Mouse (Mus musculus): ENCODE measurements at regions not wholly inside any gene's neighbourhood (a gene's known extent, or its start where the extent isn't known, plus 50 kb on each side); places are given as distances from the start of the nearest gene placed in this dataset.

DNA sequence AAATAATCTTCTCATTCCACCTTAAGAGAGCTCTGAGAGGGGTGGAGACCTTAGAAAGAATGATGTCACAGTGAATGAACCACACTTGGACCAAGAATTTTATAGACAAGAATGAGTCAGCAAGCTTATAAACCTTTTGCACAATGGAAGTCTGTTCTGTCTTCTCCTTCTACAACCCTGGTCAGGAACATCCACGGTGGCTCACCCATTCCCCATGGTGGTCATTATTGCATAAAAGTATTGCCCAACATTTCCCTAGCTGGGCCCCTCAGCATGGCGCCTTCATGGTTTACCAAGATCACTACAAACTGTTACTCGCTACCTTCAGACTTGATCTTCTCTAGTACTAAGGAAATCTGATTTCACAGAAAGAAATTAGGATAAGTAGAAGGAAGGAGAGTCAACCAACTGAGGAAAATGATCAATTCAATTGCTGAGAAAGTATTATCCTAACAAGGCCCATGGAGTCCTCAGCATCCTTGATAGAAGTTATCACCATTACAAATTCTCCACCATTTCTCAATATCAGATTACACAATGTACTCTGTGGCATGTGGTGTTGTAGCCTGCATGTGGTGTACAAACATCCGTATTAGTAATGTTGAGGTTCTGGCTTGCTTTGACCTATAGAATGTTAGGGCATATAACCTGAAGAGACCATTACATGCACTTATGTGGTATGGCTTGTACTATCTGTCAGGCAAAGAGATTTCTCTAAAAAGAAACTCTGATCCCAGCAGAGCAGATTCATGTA lies 165.1 kb upstream of the Serpine2 start:
- H3K4me1 ChIP-seq = no peaks in the 10 kb centered on the region
- H3K4me2 ChIP-seq (replicated peaks) = no peak overlapping the region
- no peaks in the 10 kb centered on the region for H3K36me3 ChIP-seq
- no peak overlapping the region for H3K27ac ChIP-seq
- WGBS = 90% methylated on average over 4 of the region's 4 CpGs
- H3K9me3 ChIP-seq (replicated peaks) = no peaks in the 10 kb centered on the region
- no peak for ATAC-seq (ENCODE audit: low FRiP score)
- no peak overlapping the region for H3K9ac ChIP-seq
- H3K4me3 ChIP-seq = no peak overlapping the region
- no peaks in the 10 kb centered on the region for H3K27me3 ChIP-seq

DNA sequence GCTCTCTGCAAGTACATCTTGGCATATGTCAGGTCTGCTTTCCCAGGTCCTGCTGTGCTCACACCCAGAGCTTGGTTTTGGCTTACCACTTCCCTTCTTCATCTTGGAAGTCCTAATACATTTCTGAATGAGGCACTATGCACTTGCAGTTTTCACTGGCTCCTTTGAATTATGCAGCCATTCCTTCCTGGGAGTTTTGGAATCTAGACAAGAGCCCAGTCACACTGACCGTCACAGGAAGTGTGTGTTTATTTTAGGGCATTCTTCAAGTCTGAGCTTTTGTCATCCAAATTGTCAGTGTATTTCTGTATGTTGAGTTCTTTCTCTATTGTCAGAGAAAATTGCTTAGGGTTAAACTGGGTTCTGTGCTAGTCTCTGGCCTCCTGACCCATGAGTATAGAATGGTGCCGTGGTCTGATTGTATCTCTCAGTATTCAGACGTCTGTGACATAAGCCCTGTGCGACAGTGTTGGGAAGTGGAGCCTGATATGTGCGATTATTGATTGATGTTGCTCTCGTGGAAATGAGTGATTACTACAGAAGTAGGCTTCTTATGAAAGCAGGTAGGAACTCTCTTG lies 162.6 kb upstream of the Serpine2 start:
- Histone ChIP-seq H3K27ac (no peak overlapping the region), H3K9ac (no peak overlapping the region), H3K9me3 (replicated peaks) (no peaks in the 10 kb centered on the region), H3K27me3 (no peaks in the 10 kb centered on the region), H3K4me1 (no peaks in the 10 kb centered on the region), H3K4me3 (no peak overlapping the region), H3K4me2 (replicated peaks) (no peak overlapping the region), H3K36me3 (no peaks in the 10 kb centered on the region)
- WGBS = 59% methylated on average over 6 of the region's 6 CpGs
- ATAC-seq (ENCODE audit: low FRiP score) = no peak

DNA sequence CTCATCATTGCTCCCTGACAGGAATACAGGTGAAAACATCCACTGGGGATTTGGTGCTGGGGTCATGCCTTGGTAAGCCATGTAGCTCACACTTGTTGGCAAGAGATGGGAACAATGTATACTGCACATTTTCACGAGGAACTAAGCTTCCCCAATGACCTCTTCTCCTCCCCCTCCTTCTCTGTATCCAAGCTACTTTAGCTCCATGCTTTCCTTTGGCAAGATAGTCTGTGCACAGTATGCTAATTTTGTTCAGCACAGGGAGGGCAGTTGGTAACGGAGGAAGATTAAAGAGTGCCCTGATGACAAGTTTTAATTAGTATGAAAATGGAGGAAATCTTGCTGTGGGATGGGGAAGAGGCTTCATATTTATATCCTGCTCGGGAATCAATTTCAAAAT lies 160.9 kb upstream of the Serpine2 start:
- ATAC-seq (ENCODE audit: low FRiP score) = no peak
- Histone ChIP-seq H3K9me3 (replicated peaks) (no peaks in the 10 kb centered on the region), H3K27me3 (no peaks in the 10 kb centered on the region), H3K36me3 (no peaks in the 10 kb centered on the region), H3K4me1 (no peaks in the 10 kb centered on the region), H3K4me3 (no peak overlapping the region), H3K27ac (no peak overlapping the region), H3K9ac (no peak overlapping the region), H3K4me2 (replicated peaks) (no peak overlapping the region)
- 57% methylated on average over 3 of the region's 3 CpGs for WGBS

DNA sequence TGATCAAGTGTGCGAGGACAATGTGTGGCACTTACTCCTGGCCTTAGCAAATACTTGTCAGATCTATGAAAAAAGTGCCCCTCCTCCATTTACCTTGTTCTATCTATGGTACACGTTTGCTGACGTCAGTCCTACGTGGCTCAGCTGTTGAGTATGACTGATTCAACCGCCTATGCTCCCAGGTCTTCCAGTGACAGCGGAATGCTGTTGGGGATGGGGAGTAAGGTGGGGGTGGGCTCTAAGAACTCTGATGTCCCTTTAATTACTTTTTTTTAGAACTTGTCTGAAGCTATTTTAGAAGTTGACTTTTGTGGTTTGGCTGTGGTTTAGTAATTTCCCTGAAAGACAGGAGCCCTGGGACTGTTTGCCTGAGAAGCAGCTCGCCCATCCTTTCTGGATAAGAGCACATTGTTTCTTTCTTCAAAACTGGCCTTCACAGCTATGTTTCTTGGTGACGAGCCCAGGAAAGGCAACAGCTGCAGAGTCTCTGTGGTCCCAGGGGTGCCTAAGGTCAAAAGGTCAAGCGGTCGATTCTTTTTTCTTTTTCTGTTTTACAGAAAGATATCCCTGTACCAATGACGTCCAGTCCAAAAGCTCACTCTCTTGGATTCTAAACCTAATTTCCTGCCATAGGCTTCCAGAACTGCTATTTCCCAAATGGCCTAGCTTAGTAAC lies 157.5 kb upstream of the Serpine2 start:
- Histone ChIP-seq H3K4me1 (no peaks in the 10 kb centered on the region), H3K27me3 (no peaks in the 10 kb centered on the region), H3K27ac (no peak overlapping the region), H3K4me2 (replicated peaks) (no peak overlapping the region), H3K9me3 (replicated peaks) (no peaks in the 10 kb centered on the region), H3K36me3 (no peaks in the 10 kb centered on the region), H3K4me3 (no peak overlapping the region), H3K9ac (no peak overlapping the region)
- no peak for ATAC-seq (ENCODE audit: low FRiP score)
- WGBS = 69% methylated on average over 11 of the region's 11 CpGs

DNA sequence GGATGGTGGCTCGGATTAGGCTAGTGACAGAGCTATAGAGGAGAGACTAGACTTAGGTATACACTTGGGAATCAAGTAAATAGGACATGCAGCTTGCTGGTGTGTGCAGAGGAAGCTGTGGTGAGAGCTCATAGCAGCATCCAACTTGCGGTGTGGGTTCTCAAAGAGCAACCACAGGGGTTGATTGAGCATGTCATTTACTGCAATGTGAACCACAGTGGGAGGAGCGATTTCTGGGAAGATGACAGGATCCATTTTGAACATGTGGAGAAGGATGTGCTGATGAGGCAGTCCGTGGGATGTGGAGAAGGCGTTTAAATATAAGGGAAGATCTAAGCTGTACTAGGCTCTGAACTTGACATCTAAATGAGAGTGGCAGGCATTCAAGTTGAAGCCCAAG lies 154.5 kb upstream of the Serpine2 start:
- Histone ChIP-seq H3K9me3 (replicated peaks) (no peaks in the 10 kb centered on the region), H3K4me2 (replicated peaks) (no peak overlapping the region), H3K27ac (no peak overlapping the region), H3K27me3 (no peaks in the 10 kb centered on the region), H3K36me3 (no peaks in the 10 kb centered on the region), H3K9ac (no peak overlapping the region), H3K4me1 (no peaks in the 10 kb centered on the region), H3K4me3 (no peak overlapping the region)
- 76% methylated on average over 5 of the region's 5 CpGs for WGBS
- ATAC-seq (ENCODE audit: low FRiP score) = no peak

DNA sequence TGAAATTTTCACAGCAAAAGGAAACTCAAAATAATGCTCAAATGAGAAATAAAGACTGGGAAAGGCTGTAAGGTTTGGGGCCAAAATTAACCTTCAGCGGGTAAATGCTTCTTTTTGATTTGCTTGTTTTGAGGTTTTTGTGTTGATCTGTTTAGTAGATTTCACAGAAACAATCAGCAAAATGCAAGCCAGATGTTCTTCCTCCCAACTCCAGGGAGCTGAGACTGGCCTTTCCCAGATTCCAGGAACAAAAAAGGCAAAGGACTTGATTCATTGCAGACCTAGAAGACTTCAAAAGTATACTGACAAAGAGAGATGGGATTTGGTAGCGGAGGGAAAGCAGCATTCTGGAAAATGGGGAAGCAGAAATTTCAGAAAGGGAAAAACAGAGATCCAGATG lies 153.6 kb upstream of the Serpine2 start:
- Histone ChIP-seq H3K4me1 (no peaks in the 10 kb centered on the region), H3K36me3 (no peaks in the 10 kb centered on the region), H3K9me3 (replicated peaks) (no peaks in the 10 kb centered on the region), H3K9ac (no peak overlapping the region), H3K27me3 (no peaks in the 10 kb centered on the region), H3K4me3 (no peak overlapping the region), H3K4me2 (replicated peaks) (no peak overlapping the region), H3K27ac (no peak overlapping the region)
- 75% methylated on average over 2 of the region's 2 CpGs for WGBS
- ATAC-seq (ENCODE audit: low FRiP score) = no peak

DNA sequence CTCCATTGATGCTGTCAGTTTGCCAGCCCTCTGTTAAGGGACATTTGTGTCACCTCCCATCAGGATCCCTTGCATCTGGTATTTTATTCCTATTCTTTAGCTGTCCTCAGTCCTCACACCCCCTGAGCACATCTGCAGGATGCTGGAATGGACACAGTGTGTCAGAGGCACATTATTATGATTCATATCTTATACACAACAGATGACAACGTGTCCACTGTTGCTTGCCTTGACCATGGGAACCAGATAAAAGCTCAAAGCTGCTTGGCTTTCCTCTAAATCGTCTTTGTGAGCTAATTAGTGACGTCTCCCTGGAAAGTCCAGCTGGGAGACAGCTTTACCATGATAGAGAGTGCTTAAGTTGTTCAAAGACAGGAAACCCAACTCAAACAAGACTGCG lies 149.7 kb upstream of the Serpine2 start:
- WGBS = 55% methylated on average over 4 of the region's 4 CpGs
- Histone ChIP-seq H3K9ac (no peak overlapping the region), H3K4me1 (no peaks in the 10 kb centered on the region), H3K4me2 (replicated peaks) (no peak overlapping the region), H3K36me3 (no peaks in the 10 kb centered on the region), H3K27ac (no peak overlapping the region), H3K9me3 (replicated peaks) (no peaks in the 10 kb centered on the region), H3K4me3 (no peak overlapping the region), H3K27me3 (no peaks in the 10 kb centered on the region)
- ATAC-seq (ENCODE audit: low FRiP score) = no peak

DNA sequence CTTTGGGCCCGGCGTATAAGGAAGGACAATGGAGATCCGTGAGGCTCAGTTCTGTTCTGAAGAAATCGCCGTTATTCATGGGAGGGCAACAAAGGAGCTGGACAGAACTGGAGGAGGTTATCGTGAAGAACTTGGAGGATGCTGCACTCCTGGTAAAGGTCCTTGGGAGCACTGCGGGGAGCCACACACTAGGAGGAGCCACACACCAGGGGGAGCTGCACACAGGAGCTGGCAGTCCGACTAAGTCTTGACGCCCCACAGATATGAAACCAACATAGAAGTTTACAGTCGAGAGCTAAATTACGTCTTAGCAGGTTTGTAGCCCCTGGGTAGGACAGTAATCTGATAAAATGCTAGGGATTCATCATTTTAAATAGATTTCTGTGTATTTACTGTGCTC lies 138.1 kb upstream of the Serpine2 start:
- ATAC-seq (ENCODE audit: low FRiP score) = no peak
- Histone ChIP-seq H3K27ac (no peak overlapping the region), H3K4me1 (no peaks in the 10 kb centered on the region), H3K36me3 (no peaks in the 10 kb centered on the region), H3K4me3 (no peak overlapping the region), H3K9me3 (replicated peaks) (no peaks in the 10 kb centered on the region), H3K9ac (no peak overlapping the region), H3K27me3 (no peaks in the 10 kb centered on the region), H3K4me2 (replicated peaks) (no peak overlapping the region)
- 84% methylated on average over 11 of the region's 11 CpGs for WGBS

DNA sequence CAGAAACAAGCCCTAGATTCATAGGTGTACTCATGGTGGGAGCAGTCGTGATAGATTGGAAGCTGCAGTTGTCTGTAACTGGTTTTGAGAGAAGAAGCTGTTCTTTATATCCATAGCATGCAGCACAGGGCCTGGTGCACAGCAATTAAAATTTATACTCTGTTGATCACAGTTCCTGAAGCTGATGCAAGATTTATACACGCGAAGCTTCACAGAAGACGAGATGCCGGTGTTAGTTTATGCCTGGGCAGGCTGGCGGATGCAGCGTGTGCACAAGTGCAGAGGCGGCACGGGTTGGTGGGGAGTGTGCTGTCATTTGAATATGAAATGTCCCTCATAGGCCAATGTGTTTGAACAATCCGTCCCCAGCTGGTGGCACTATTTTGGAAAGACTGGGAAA lies 136.9 kb upstream of the Serpine2 start:
- WGBS = 92% methylated on average over 10 of the region's 10 CpGs

DNA sequence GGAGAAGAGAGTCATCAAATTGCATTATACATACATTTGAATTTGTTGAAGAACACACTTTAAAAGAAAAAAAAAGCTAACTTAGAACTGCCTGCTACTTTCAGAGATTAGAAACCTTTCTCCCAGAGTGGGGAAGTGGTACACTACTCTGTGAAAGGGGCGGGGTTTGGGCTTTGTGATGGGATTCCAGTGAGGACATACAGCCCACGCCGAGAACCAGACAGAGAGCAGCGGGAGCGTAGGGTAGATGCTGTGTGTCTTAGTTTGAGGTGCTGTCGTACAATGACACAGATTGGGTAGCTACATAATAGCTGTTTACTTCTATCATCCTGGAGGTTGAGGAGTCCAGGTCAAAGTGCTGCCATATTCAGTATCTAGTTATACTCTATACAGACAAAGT lies 136.5 kb upstream of the Serpine2 start:
- H3K9ac ChIP-seq = no peak overlapping the region
- H3K4me1 ChIP-seq = no peaks in the 10 kb centered on the region
- ATAC-seq (ENCODE audit: low FRiP score) = no peak
- 92% methylated on average over 6 of the region's 6 CpGs for whole genome bisulfite sequencing
- H3K27me3 ChIP-seq = no peaks in the 10 kb centered on the region
- H3K9me3 ChIP-seq (replicated peaks) = no peaks in the 10 kb centered on the region
- no peaks in the 10 kb centered on the region for H3K36me3 ChIP-seq
- H3K4me2 ChIP-seq (replicated peaks) = no peak overlapping the region
- H3K27ac ChIP-seq = no peak overlapping the region
- no peak overlapping the region for H3K4me3 ChIP-seq

More for the DNA sequence above, 136.9 kb upstream of the Serpine2 start:
- no peak overlapping the region for H3K9ac ChIP-seq
- H3K4me1 ChIP-seq = no peaks in the 10 kb centered on the region
- H3K9me3 ChIP-seq (replicated peaks) = no peaks in the 10 kb centered on the region
- H3K4me3 ChIP-seq = no peak overlapping the region
- no peak for ATAC-seq (ENCODE audit: low FRiP score)
- no peaks in the 10 kb centered on the region for H3K36me3 ChIP-seq
- H3K27ac ChIP-seq = no peak overlapping the region
- H3K27me3 ChIP-seq = no peaks in the 10 kb centered on the region
- H3K4me2 ChIP-seq (replicated peaks) = no peak overlapping the region

DNA sequence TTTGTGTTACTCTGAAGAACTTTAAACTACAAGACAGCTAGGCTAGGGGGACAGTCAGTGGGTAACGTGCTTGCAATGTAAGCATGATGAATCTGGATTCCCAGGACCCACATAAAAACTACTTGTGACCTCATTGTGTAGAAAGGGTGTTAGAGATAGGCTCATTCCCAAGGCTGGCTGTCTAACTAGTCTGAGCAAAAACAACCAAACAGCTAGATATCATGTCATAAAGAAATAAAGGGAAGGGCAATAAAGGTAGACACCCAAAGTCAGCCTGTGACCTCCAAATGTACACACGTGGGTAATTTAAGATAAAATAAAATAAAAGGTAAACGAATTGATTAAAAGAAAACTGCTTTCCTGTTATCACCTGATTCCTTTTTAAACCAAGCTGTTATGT lies 123.7 kb upstream of the Serpine2 start:
- no peaks in the 10 kb centered on the region for H3K9me3 ChIP-seq (replicated peaks)
- H3K9ac ChIP-seq = no peak overlapping the region
- no peak overlapping the region for H3K27ac ChIP-seq
- no peak overlapping the region for H3K4me2 ChIP-seq (replicated peaks)
- WGBS = 90% methylated on average over 3 of the region's 3 CpGs
- H3K4me1 ChIP-seq = no peaks in the 10 kb centered on the region
- ATAC-seq (ENCODE audit: low FRiP score) = no peak
- no peaks in the 10 kb centered on the region for H3K36me3 ChIP-seq
- no peak overlapping the region for H3K4me3 ChIP-seq
- no peaks in the 10 kb centered on the region for H3K27me3 ChIP-seq

DNA sequence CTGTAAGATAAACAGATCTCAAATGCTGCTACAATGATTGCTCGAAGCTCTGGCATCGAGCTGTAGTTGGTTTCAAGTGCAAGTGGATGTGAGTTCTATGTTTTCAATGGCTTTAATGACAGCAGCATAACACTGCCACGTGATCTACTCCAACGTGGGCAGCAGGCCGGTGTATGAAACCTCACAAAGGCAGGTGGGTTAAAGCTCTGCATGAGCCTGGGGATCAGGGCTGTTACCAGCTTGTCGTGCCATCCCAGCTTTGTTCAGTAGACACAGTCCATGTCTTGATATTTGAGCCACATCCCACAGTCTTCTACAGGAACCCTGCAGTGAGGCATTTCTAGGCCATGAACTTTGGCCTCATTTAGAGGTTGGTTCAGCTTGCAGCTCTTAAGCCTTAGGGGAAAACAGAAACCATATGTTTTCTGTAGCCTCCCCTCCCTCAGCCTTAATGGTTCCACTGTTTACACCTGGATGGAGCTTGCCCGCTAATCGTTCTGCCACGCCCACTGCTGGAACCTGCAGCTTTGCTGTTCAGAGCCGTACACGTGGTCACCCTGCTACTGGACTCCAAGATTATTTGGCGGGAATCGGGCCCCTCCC lies 121.8 kb upstream of the Serpine2 start:
- H3K9me3 ChIP-seq (replicated peaks) = no peaks in the 10 kb centered on the region
- WGBS = 69% methylated on average over 13 of the region's 13 CpGs
- H3K36me3 ChIP-seq = no peaks in the 10 kb centered on the region
- no peaks in the 10 kb centered on the region for H3K4me1 ChIP-seq
- no peaks in the 10 kb centered on the region for H3K27me3 ChIP-seq
- H3K4me3 ChIP-seq = no peak overlapping the region
- no peak for ATAC-seq (ENCODE audit: low FRiP score)
- no peak overlapping the region for H3K27ac ChIP-seq
- no peak overlapping the region for H3K9ac ChIP-seq
- H3K4me2 ChIP-seq (replicated peaks) = no peak overlapping the region
